Mouse (Mus musculus) cortical plate, adult 2 months (tissue): ENCODE measurements at regions not wholly inside any gene's neighbourhood (a gene's known extent, or its start where the extent isn't known, plus 50 kb on each side); places are given as distances from the start of the nearest gene placed in this dataset.

Experiments used
- CTCF ChIP-seq: fragments of 200-500 bp; IDR thresholded peaks from 2 replicates; pipeline ENCODE4 v1.5.1; 2011; ENCODE audit warnings: mild to moderate bottlenecking, control low read depth, low read length; ENCODE audit not compliant: insufficient read depth; ENCODE audit errors: extremely low read depth
- POLR2A ChIP-seq: fragments of 200-500 bp; IDR thresholded peaks from 2 replicates; pipeline ENCODE4 v1.6.1; 2011; ENCODE audit warnings: mild to moderate bottlenecking, low read length, control low read depth; ENCODE audit not compliant: insufficient read depth; ENCODE audit errors: extremely low read depth

- TF ChIP-seq POLR2A (no peak), CTCF (no peak)
Measured at GRCm38 (mm10) chrX:11082171-11082570, 216.9 kb upstream of the H2al1a start.
